Mouse (Mus musculus): Measurements from ENCODE around the gene Htra1.

DNA sequence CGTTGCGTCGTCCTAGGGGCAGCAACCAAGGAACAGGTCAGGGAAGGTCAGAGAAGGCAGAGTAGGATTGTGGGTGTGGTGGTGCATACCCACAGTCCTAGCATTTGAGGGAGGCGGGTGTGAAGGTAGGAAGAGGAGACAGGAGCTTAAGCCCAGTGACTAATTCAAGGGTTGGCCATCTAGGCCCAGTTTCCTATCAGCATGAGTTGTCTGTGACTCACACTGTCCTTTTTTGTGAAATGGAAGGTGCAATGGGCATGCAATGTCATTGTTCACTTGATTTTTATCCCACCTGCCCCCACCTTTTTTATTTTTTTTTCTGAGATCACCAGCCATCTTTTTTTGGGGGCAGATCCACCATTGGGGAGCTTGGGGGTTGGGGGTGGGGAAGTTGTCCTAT lies 29.5 kb downstream of the Htra1 start:
- TF ChIP-seq CTCF (IDR thresholded peaks at IDR 0.05 in 2 of 3, conservative IDR thresholded peaks at IDR 0.05 in 1 of 3; ENCODE audit: control insufficient read depth in 1 of 3, insufficient read depth in 1 of 3, low read depth in 2 of 3, low read length in 3 of 3, poor library complexity in 1 of 3, severe bottlenecking in 1 of 3) (no peak), CHD1 (IDR thresholded peaks at IDR 0.05; ENCODE audit: low read depth, low read length) (no peak), POLR2A (IDR thresholded peaks at IDR 0.05; ENCODE audit: control insufficient read depth in 1 of 2, insufficient read depth in 1 of 2, low read depth in 1 of 2, low read length in 2 of 2, poor library complexity in 1 of 2) (no peak), MYC (IDR thresholded peaks at IDR 0.05; ENCODE audit: low read depth, low read length) (no peak)
